Mouse (Mus musculus) brain, embryonic 14.5 days (tissue): ENCODE data around the gene Map3k3.

ENCODE experiments used
- CTCF ChIP-seq: fragments of 200-500 bp; IDR thresholded peaks from 2 replicates; pipeline ENCODE4 v1.5.1; 2012; ENCODE audit warnings: inconsistent platforms, mild to moderate bottlenecking, moderate library complexity, borderline replicate concordance; ENCODE audit not compliant: insufficient read depth, insufficient read length; ENCODE audit errors: extremely low read depth
- POLR2A ChIP-seq: fragments of 200-500 bp; IDR thresholded peaks from 2 replicates; pipeline ENCODE4 v1.6.1; 2012; ENCODE audit warnings: mild to moderate bottlenecking, inconsistent platforms, borderline replicate concordance; ENCODE audit not compliant: poor library complexity, insufficient read depth, insufficient read length, severe bottlenecking; ENCODE audit errors: extremely low read depth

DNA sequence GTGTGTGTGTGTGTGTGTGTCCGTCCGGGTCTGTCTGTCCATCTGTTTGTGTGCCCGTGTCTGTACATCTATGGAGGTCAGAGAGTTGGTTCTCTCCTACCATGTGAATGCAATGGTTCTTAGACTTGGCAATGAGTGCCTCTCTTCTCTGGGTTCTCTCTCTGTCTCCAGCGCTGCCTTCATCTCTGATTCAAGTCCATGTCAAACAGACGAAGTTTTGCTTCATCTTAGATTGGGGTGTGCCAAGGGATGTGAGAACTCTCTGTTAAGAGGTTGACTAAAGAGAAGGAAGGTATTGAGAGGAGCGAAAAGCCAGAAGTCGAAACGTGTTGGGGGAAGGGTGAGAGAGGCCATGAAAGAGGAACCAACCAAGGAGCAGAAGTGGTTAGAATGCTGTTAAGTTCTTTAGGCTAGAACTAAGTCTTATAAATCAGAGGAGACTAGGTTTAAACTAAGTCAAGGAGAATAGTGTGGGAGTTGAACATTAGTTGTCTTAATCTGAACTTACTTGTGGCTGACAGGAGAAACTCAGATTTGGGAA, 21.7 kb downstream of the Map3k3 start:
- TF ChIP-seq CTCF (no peak), POLR2A (no peak)
